Mouse (Mus musculus) liver, adult 2 months (tissue): ENCODE measurements around the gene Ntm. TPM values are rescaled to one million over a fixed set of nuclear protein-coding genes. Genes with fewer than 3 reads are reported as not detected.

Experiments
- DNase-seq: peaks from one replicate; pipeline ENCODE4 v3.0.0-alpha.2; 2011; ENCODE audit warnings: low read depth, low spot score; ENCODE audit errors: extremely low read depth
- H3K27ac ChIP-seq: fragments of 200-500 bp; replicated peaks from 2 replicates; pipeline ENCODE4 v1.5.1; 2012; ENCODE audit warnings: low read depth, mild to moderate bottlenecking, control low read depth, inconsistent platforms, low read length; ENCODE audit not compliant: insufficient read depth
- H3K27me3 ChIP-seq: fragments of 200-500 bp; 2 replicates; pipeline ENCODE4 v1.6.1; 2012; ENCODE audit warnings: mild to moderate bottlenecking, moderate library complexity, low read length, inconsistent platforms; ENCODE audit not compliant: control insufficient read depth, insufficient read depth
- H3K36me3 ChIP-seq: fragments of 200-500 bp; 2 replicates; pipeline ENCODE4 v1.6.1; 2012; ENCODE audit warnings: low read length, inconsistent platforms; ENCODE audit not compliant: control insufficient read depth, insufficient read depth
- H3K4me1 ChIP-seq: fragments of 200-500 bp; 2 replicates; pipeline ENCODE4 v1.6.1; 2011; ENCODE audit warnings: low read length; ENCODE audit not compliant: control insufficient read depth, insufficient read depth
- H3K4me3 ChIP-seq: fragments of 200-500 bp; 2 replicates; pipeline ENCODE4 v1.5.1; 2011; ENCODE audit warnings: low read depth, mild to moderate bottlenecking, control low read depth, low read length, moderate library complexity; ENCODE audit not compliant: insufficient read depth
- H3K79me2 ChIP-seq: fragments of 200-500 bp; 2 replicates; pipeline ENCODE4 v1.6.1; 2012; ENCODE audit warnings: inconsistent platforms, mild to moderate bottlenecking, low read length, moderate library complexity; ENCODE audit not compliant: control insufficient read depth, insufficient read depth
- H3K9ac ChIP-seq: fragments of 200-500 bp; 2 replicates; pipeline ENCODE4 v1.6.1; 2012; ENCODE audit warnings: low read depth, mild to moderate bottlenecking, control low read depth, inconsistent platforms, low read length
- CTCF ChIP-seq: fragments of 200-500 bp; IDR thresholded peaks from 2 replicates; pipeline ENCODE4 v1.5.1; 2011; ENCODE audit warnings: low read depth, low read length, control low read depth
- POLR2A ChIP-seq: fragments of 200-500 bp; IDR thresholded peaks from 2 replicates; pipeline ENCODE4 v1.6.1; 2011; ENCODE audit warnings: low read length, control low read depth; ENCODE audit not compliant: insufficient read depth; ENCODE audit errors: extremely low read depth
- WGBS: fragments of 180-500 bp; shearing (Covaris S2); methylation state at CpG from one replicate; pipeline ENCODE4 v1.1.7; 2018; 5-methylcytosine and 5-hydroxymethylcytosine counted together
- polyA plus RNA-seq: library from polyadenylated mRNA; depleted of rRNA; stranded (reverse); fragments of >200 nt; gene quantifications from 2 replicates; pipeline ENCODE4 v1.2.3, GENCODE M21; 2012
- total RNA-seq: library from RNA; depleted of rRNA; stranded (reverse); fragments of >200 nt; gene quantifications from 2 replicates; pipeline ENCODE4 v1.2.3, GENCODE M21; 2014

Gene Ntm
- total and polyA plus RNA-seq, 2 experiments, result 2.1 to 3.2 TPM

DNA sequence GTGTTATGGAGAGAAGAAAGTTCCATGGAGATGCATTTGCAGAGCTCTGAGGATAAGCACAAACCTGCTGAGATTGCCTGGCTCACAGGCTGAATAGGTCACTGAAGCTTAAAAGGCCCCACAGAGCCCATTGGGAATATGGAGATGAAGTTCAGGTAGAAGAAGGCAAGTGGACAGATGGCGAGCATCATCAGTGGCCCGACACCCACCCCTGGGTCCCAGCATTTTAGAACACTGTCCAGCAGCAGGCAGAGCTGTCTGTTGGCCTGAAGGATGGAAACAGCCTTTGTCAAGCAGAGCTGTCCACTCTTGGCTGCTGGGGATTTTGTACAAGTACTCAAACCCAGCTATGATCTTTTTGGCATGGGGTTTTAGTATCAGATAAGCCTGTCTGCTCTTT, 722.1 kb downstream of the Ntm start:
- Histone ChIP-seq H3K4me1 (no peaks in the 10 kb centered on the region), H3K27ac (no peak overlapping the region), H3K36me3 (no peaks in the 10 kb centered on the region), H3K4me3 (no peak overlapping the region), H3K9ac (no peak overlapping the region), H3K27me3 (no peaks in the 10 kb centered on the region), H3K79me2 (no peaks in the 10 kb centered on the region)
- DNase-seq, result no peak
- TF ChIP-seq CTCF (no peak), POLR2A (no peak)
- WGBS, result 73% methylated on average over 2 of the region's 2 CpGs

DNA sequence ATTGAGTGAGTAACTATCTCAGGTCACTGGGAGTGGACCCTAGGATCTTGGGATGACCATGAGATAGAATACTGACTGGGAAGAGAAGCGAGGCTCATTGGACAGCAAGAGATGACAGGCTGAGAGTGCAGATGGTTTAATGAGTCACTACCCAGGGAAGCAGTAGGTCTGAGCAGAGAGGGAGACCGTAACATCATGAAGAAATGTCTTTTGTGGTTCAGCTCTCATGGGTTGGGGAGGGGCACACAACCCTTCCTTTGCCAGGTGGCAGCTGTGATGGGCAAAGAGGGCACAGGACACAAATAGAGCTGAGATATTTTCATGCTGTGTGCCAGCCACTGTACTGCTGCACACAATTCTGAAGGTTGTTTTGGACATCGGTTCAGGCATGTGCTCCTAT, 724.0 kb downstream of the Ntm start:
- no peaks in the 10 kb centered on the region for H3K27me3 ChIP-seq
- no peaks in the 10 kb centered on the region for H3K4me1 ChIP-seq
- no peak overlapping the region for H3K27ac ChIP-seq
- no peak for DNase-seq
- TF ChIP-seq CTCF (no peak), POLR2A (no peak)
- no peak overlapping the region for H3K4me3 ChIP-seq
- no peaks in the 10 kb centered on the region for H3K79me2 ChIP-seq
- H3K9ac ChIP-seq, result no peak overlapping the region
- WGBS, result 74% methylated on average over 3 of the region's 3 CpGs
- H3K36me3 ChIP-seq, result no peaks in the 10 kb centered on the region

DNA sequence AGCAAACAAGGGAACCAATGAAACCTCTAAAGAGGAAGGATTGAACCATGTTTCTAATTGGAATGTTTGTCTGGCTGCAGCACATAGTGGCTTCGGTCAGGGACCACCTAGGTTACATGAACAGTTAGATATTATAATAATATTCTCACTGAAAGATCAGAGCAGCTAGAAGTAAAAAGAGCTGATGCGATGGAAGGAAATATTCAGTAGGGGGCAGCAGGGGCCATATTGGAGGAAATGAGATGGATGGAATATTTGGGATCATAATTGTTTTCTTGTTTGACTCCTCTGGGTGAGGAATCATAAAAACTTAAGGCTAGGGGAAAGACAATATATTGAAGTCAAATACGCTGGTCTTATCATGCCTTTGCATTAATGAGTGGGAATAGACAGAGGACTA, 726.2 kb downstream of the Ntm start:
- Histone ChIP-seq H3K27me3 (no peaks in the 10 kb centered on the region), H3K27ac (no peak overlapping the region), H3K9ac (no peak overlapping the region), H3K4me1 (no peaks in the 10 kb centered on the region), H3K36me3 (no peaks in the 10 kb centered on the region), H3K79me2 (no peaks in the 10 kb centered on the region), H3K4me3 (no peak overlapping the region)
- TF ChIP-seq CTCF (no peak), POLR2A (no peak)
- DNase-seq, result no peak
- WGBS, result 79% methylated on average over 3 of the region's 3 CpGs

DNA sequence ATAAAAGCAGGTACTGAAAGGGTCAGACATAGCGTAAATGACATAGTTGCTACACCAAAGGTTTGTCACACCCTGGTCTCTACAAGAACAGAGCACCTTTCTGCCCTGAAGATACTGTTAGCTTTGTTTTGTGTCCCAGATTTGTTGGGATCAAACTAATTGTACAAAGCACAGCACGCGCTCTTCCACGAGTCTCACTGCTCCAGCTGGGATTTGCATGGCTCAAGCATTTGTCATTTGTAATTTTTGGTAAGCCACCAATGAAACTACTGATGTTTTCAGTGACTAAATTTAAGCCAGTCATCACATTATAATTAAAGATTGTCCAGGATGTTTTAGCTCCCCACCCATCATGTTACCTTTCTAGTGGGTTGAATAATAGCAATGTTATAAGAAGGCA, 735.2 kb downstream of the Ntm start:
- Histone ChIP-seq H3K27ac (no peak overlapping the region), H3K4me1 (no peaks in the 10 kb centered on the region), H3K27me3 (no peaks in the 10 kb centered on the region), H3K36me3 (no peaks in the 10 kb centered on the region), H3K4me3 (no peak overlapping the region), H3K9ac (no peak overlapping the region), H3K79me2 (no peaks in the 10 kb centered on the region)
- TF ChIP-seq POLR2A (no peak), CTCF (no peak)
- WGBS, result 86% methylated on average over 4 of the region's 4 CpGs
- no peak for DNase-seq

DNA sequence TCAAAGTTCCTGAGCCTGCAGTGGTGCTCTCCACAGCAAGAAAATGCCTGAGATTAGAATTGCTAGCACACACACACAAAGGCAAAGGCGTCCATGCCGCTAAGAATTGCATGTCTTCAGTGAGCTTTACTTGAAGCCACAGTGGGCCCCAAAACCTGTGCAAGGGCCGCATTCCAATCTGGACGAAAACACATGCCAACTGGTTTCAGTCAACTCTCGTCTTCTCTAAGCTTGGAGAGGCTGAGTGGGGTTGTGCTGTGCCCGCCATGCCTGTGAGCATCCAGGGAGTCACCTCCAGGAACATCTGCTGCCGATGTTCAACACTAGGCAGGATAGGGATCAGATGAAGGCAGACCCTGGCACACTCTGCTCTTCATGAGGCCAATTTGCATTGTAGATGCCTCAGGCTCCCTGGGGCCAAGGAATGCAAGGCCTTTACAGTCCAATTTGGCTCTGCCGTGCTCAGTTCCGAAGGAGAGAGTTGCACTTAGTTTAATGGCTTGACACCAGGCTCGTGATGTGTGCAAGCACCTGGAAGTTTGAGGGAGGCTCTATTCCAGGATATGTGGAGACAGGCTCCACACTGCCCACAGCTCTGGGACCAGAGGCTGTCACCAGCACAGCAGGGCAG, 739.9 kb downstream of the Ntm start:
- no peak overlapping the region for H3K4me3 ChIP-seq
- no peak overlapping the region for H3K27ac ChIP-seq
- H3K79me2 ChIP-seq, result no peaks in the 10 kb centered on the region
- DNase-seq, result no peak
- H3K4me1 ChIP-seq, result no peaks in the 10 kb centered on the region
- no peaks in the 10 kb centered on the region for H3K36me3 ChIP-seq
- 75% methylated on average over 10 of the region's 10 CpGs for WGBS
- no peak overlapping the region for H3K9ac ChIP-seq
- TF ChIP-seq POLR2A (no peak), CTCF (no peak)
- no peaks in the 10 kb centered on the region for H3K27me3 ChIP-seq

DNA sequence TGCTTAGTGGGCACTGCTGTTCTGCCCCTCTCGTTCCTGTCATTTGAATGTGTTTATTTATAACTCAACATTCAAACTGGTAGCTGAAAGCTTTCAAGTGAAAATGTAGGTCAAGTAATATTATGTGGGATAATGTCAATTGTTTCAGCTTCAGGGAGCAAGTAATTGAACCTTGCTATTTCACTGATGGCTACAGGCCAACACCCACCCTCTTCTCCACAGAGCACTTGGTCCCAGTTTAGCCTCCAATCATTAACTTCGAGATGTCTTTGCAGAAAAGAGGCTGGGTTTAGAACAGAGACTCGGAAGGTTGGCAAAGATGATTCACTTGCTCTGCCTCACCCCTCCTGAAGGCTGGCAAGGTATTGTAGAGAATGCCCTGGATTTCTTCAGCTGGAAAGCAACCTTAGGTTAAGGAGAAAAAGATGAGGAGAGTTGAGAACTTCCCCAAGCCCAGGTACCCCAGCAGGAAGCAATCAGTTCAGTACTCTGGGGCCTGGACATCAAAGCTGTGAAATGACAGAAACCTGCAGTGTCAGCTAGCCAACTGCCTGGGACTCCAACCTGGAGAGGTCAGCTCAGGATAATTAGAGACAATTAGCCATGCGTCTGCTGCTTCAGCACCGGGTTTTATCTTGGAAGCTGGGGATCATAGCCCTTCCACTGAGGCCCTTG, 741.9 kb downstream of the Ntm start:
- H3K36me3 ChIP-seq, result no peaks in the 10 kb centered on the region
- no peaks in the 10 kb centered on the region for H3K79me2 ChIP-seq
- H3K27ac ChIP-seq, result no peak overlapping the region
- no peak for TF ChIP-seq CTCF
- no peak for TF ChIP-seq POLR2A
- WGBS, result 24% methylated on average over 5 of the region's 5 CpGs
- DNase-seq, result no peak
- no peaks in the 10 kb centered on the region for H3K4me1 ChIP-seq
- H3K4me3 ChIP-seq, result no peak overlapping the region
- no peak overlapping the region for H3K9ac ChIP-seq
- H3K27me3 ChIP-seq, result no peaks in the 10 kb centered on the region
